Mouse (Mus musculus) frontal cortex, adult (tissue): ENCODE results near the gene Dpy19l1.

Experiments used
- ATAC-seq: cut with Nextera tagmentation; 2 replicates; pipeline ENCODE4 v1.9.2; 2017; ENCODE audit warnings: mild to moderate bottlenecking, moderate library complexity, mixed read lengths; ENCODE audit not compliant: low TSS enrichment

The Dpy19l1 gene

GRCm38 (mm10) chr9:24503067-24503857 is at the start of gene Dpy19l1:
Gene Dpy19l1 (minus strand): TSS chr9:24503140.
- peak; percentile 91 for ATAC-seq

- no peak for ATAC-seq
These were observed 35.2 kb upstream of the Dpy19l1 start for GRCm38 (mm10) chr9:24538159-24538558.

GRCm38 (mm10) chr9:24516575-24517139 is 13.7 kb upstream of the Dpy19l1 start:
- peak; percentile 95 for ATAC-seq

- ATAC-seq: no peak
These were observed 11.1 kb upstream of the Dpy19l1 start for GRCm38 (mm10) chr9:24514078-24514469.

- ATAC-seq: no peak
These were observed 10.5 kb upstream of the Dpy19l1 start for GRCm38 (mm10) chr9:24513290-24514077.

- no peak for ATAC-seq
These were observed 9.2 kb upstream of the Dpy19l1 start for GRCm38 (mm10) chr9:24512121-24512539.

GRCm38 (mm10) chr9:24511371-24512120 is 8.6 kb upstream of the Dpy19l1 start:
- no peak for ATAC-seq

- no peak for ATAC-seq
These were observed 5.9 kb upstream of the Dpy19l1 start for GRCm38 (mm10) chr9:24508880-24509279.

GRCm38 (mm10) chr9:24506510-24506909 is 3.6 kb upstream of the Dpy19l1 start:
- ATAC-seq: 0 out of 2 replicates have a peak, but pooled peaks have one; percentile 11

- no peak for ATAC-seq
These were observed 2.2 kb upstream of the Dpy19l1 start for GRCm38 (mm10) chr9:24505017-24505763.

- no peak for ATAC-seq
These were observed 1.4 kb upstream of the Dpy19l1 start for GRCm38 (mm10) chr9:24504381-24504780.

GRCm38 (mm10) chr9:24503858-24504219 is 899 bp upstream of the Dpy19l1 start:
- ATAC-seq: no peak

- peak; percentile 36 for ATAC-seq
These were observed 352 bp downstream of the Dpy19l1 start for GRCm38 (mm10) chr9:24502571-24503004.

- no peak for ATAC-seq
These were observed 1.3 kb downstream of the Dpy19l1 start for GRCm38 (mm10) chr9:24501618-24502017.

- ATAC-seq: peak; percentile 66
These were observed 6.7 kb downstream of the Dpy19l1 start for GRCm38 (mm10) chr9:24496226-24496625.

- ATAC-seq: no peak
These were observed 12.4 kb downstream of the Dpy19l1 start for GRCm38 (mm10) chr9:24490516-24490915.

- ATAC-seq: no peak
These were observed 14.4 kb downstream of the Dpy19l1 start for GRCm38 (mm10) chr9:24488425-24489104.

GRCm38 (mm10) chr9:24482375-24482774 is 20.6 kb downstream of the Dpy19l1 start:
- no peak for ATAC-seq

GRCm38 (mm10) chr9:24477251-24477650 is 25.7 kb downstream of the Dpy19l1 start:
- no peak for ATAC-seq

- ATAC-seq: no peak
These were observed 29.1 kb downstream of the Dpy19l1 start for GRCm38 (mm10) chr9:24473824-24474223.
